Mouse (Mus musculus) large intestine, adult 2 months (tissue): Measurements from ENCODE around the gene Prrt4. TPM values are rescaled to one million over a fixed set of nuclear protein-coding genes. Genes with fewer than 3 reads are reported as not detected.
"Not testable (repeated sequence)": the region's sequence is repeated elsewhere in the genome, so short reads cannot be mapped to it uniquely, and the experiment has no call there.

Experiments used
- DNase-seq: peaks from one replicate; pipeline ENCODE4 v3.0.0-alpha.2; 2012; ENCODE audit warnings: low read depth, low spot score
- WGBS: fragments of 180-500 bp; shearing (Covaris S2); methylation state at CpG from one replicate; pipeline ENCODE4 v1.1.7; 2018; 5-methylcytosine and 5-hydroxymethylcytosine counted together
- polyA plus RNA-seq: library from polyadenylated mRNA; depleted of rRNA; stranded (reverse); fragments of >200 nt; gene quantifications from 2 replicates; pipeline ENCODE4 v1.2.3, GENCODE M21; 2012; rRNA removed

Gene Prrt4
- 0.14 and 0.15 TPM in 2 replicates for polyA plus RNA-seq

DNA sequence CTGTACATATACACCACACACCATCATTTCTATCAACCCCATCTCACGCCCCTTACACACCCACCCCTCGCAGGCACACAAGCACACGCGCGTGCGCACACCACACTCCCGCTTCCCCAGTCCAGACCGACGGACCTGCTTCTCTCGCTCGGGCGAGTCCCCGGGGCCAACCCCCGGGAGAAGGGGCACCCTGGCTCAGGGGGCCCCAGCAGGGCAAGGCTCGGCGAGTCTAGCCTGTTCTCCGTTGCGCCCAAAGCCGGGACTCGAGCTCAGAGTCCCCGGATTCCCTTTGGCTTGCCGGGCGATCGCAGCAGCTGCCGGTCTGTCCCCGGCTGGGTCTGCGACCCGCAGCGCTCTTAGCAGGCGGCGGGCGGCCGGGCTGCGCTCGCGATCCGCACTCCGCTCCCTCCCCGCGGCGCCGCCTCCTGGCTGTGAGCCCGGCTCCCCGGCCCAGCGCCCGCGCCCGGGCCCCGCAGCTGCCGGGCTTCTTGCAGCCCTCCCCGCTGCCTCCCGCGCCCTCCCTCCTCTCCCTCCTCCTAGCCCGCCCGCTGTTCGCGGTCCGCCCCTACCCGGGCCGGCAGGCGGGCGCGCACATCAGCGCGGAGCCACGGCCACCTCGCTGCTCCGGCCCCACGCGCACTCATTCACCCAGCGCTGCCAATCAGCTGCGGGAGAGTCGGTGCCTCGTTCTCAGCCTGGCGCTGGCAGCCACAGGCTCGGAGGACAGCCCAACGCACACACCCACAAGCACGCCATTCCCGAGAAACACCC lies at the start of gene Prrt4:
TSS of gene Prrt4 (minus strand) at position 697 of the 771 bp plus-strand sequence.
- WGBS, result 2% methylated on average over 75 of the region's 79 CpGs
- no peak for DNase-seq

DNA sequence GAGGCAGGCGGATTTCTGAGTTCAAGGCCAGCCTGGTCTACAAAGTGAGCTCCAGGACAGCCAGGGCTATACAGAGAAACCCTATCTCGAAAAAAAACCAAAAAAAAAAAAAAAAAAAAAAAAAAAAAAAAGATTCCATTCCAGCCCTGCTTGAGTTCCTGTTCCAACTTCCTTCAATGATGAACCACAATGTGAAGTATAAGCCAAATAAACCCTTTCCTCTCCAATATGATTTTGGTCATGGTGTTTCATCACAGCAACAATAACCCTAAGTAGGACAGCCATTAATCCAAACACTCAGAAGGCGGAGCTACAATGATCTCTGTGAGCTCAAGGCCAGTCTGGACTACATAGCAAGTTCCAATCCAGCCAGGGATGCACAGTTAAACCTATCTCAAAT lies 38.3 kb upstream of the Prrt4 start:
- 64% methylated on average over 3 of the region's 3 CpGs for WGBS
- not testable (repeated sequence) for DNase-seq

DNA sequence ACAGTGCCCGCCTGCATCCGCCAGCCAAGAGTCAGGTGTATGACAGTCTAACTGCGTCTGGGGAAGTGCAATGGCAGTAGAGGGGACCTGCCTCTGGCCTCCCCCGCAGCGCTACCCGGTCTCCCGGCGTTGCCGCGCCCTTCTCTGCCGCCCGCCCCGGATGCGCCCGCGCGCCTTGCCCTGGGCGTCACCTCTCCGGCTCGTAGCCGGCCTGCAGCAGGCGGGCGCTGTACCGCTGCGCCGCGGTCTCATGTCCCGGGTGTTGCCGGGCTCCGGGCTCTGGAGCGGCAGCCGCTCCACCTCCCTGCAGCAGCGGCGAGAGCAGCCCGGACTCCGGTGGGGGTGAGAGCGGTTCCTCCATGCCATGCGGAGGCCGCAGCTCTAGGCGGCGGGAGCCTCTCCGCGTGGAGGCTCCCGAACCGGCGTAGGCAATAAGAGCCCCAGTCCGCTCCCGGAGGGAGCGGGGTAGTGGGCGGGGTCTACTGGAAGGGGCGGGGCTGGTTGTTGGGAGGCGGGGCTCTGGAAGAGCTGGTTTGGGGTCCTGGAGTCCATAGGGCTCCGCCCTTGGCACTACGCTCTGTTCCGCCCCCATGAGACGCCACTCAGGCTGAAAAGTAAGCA lies 36.6 kb upstream of the Prrt4 start, which contains the start of gene Impdh1:
TSS of gene Impdh1 (minus strand) at position 484 of the 621 bp plus-strand sequence.
- DNase-seq, result no peak

DNA sequence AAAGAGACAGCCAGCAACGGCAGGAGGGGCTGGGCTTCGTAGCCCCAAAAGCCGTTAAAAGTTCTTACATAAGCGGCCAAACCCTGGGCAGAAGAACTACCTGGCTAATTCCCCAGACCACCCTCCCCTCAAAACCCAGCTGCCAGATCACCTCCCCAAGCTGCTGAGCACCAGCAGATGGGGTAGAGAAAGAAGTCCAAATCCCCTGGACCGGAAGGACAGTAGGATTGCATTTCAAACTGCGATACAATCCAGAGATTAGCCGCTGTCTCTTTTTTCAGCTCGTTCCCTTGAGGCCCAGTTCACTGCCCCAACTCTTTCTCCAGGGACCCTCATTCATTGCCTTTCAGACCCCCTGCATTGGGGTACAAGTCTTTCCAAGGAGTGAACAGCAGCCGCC lies 35.8 kb upstream of the Prrt4 start:
- WGBS, result 24% methylated on average over 9 of the region's 9 CpGs

More for the DNA sequence above, 36.6 kb upstream of the Prrt4 start, which contains the start of gene Impdh1:
- 1% methylated on average over 56 of the region's 56 CpGs for WGBS

DNA sequence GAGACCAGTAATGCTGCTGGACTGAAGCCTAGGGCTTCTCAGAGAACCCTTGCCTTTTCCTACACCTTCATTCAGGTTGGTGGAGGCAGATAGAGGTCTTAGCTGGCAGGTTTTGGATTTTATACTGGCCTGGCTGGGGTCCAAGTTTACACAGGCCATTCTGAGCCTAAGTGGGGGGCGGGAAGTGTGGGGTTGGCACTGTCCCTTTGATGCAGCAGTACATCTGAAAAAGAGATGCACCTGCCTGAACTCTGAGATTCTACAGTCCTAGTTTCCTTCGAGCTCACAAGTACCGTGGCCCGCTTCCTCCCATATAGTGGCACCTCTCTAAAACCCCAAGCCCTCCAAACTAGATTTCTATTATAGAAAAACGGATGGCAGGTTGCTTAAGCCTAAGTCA lies 35.4 kb upstream of the Prrt4 start:
- no peak for DNase-seq
- WGBS, result 23% methylated on average over 5 of the region's 5 CpGs

More for the DNA sequence above, 35.8 kb upstream of the Prrt4 start:
- DNase-seq, result no peak

DNA sequence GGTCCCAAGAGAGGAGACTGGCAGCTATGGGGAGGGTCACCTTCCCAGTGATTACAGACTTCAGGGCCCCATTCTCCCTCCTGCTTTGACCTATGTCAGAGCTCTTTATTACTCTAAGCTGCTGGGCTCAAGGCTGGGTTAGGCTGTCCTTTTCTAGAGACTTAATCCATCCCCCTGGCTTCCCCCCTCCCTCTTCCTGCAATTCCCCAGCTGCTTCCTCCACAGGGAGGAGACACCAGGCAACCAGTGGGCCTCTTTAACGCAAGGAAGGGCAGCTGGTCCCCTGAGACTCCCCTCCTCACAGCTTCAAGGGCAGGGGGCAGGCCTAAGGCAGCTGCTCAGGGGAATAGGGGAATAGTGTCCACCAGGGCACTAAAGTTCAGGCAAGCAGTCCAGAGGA lies 34.9 kb upstream of the Prrt4 start:
- no peak for DNase-seq
- 24% methylated on average over 1 of the region's 1 CpGs for WGBS

DNA sequence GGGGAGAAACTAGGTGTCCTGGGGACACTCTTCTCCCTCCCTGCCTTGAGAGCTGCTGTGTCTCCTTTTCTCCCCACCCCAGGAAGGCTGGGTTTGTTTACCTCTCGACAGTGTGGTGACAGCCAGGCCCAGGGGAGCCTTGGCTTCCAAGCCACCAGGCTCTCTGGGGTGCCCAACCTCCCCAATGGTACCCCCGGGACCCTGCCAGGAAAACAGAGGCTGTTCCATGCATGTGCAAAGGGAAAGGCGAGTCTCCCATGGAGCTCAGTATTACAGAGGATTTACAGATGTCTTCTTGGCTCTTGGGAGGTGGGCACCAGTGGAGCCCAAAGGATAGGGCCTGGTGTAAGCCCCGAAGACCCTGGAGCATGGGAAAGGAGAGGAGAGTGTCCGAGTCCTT lies 34.1 kb upstream of the Prrt4 start:
- WGBS, result 82% methylated on average over 5 of the region's 5 CpGs
- DNase-seq, result no peak

DNA sequence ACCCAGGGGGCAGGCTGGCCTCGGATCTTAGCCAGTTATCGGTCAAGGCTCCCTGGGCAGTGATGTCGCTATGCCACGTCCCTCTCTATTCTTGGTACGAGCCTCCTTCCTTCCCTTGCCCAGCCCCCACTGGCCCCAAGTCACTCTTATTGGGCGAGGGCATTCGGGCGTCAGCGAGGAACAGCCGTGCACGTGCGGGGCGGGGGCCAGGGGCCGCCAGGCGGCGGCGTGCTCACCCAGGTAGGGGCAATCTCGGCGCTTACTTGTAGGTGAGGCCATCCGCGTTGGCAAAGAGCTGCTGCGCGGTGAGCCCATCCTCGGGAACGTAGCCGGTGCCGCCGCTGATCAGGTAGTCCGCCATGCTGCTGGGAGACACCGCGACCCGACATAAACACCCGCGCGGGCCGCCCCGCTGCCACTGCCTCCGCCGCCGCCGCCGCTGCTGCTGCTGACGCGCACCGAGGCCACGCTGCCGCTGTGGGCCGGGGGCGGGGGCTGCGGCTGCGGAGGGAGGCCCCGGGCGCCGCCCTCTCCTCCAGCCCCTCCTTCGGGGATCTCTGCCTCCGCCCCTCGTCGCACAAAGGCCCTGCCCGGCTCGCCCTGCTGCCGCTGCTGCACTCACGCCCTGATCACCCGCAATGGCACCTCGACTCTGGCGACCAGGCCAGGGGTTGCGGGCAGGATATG lies 32.6 kb upstream of the Prrt4 start:
- WGBS, result under 1% methylated on average over 66 of the region's 66 CpGs
- DNase-seq, result no peak

DNA sequence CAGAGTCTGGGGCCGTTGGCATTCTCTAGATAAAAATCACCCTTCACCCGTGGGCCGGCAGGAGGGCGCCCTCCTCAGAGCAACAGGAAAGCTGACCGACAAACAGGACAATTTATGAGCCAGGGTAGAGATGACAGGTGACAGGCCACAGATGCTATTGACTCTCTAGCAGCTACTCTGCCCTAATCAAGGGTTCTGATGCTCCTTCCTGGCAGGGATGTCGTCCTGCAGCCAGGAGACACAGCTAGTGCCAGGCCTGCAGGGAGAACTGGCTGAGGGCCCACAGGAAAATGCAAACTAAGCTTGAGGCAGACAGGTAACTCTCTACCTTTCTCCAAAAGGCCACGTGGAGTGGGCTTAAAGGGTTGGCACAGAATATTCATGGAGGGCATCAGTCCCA lies 31.8 kb upstream of the Prrt4 start:
- WGBS, result 27% methylated on average over 7 of the region's 7 CpGs
- DNase-seq, result no peak

DNA sequence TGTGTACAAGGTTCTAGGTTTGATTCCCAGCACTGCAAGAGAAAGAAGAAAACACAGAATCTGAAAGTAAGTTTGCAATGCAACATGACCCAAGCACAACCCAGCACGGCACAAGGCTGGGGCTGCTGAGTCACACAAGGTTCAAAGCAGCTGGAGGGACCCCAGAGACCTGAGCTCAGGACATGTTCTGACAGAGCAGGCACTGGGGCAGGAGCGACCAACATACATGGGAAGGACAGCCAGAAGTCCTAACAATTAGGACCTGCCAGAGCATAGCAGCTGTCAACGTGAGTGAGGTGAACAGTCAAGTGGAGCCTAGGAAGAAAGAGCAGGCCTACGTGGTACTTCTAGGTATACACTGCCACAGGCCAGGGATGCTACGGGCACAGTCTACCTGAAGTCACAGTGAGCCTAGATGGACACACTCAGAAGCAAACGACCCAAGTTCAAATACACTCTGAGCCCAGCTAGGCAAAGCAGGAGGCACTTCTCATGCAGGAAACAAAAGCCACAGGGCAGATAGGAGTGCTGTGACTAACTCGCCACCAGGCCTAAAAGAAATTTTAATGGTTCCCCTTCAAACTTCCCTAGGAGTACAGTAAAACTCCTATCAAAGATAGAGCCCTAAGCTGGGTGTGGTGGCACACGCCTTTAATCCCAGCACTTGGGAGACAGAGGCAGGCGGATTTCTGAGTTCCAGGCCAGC lies 31.0 kb upstream of the Prrt4 start:
- WGBS, result 79% methylated on average over 9 of the region's 9 CpGs
- no peak for DNase-seq

DNA sequence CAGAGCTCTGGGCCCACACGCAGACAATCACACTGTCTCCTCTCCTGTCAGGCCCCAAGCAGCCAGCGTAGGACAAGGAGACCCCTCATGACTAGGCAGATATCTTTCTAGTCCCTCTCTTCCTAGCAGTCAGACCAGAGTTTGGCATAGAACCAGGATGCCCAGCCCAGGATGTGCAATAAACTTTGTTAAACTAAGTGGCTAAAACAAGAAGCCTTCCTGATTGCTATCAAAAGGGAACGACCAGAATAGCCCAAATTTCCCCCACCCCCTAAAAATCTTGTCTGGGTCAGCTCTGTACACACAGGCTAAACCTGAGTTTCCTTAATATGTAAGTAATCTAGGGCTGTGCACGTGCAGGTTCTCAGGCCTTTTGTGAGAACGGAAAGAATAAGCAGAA lies 28.8 kb upstream of the Prrt4 start:
- WGBS, result 58% methylated on average over 5 of the region's 5 CpGs
- DNase-seq, result no peak

DNA sequence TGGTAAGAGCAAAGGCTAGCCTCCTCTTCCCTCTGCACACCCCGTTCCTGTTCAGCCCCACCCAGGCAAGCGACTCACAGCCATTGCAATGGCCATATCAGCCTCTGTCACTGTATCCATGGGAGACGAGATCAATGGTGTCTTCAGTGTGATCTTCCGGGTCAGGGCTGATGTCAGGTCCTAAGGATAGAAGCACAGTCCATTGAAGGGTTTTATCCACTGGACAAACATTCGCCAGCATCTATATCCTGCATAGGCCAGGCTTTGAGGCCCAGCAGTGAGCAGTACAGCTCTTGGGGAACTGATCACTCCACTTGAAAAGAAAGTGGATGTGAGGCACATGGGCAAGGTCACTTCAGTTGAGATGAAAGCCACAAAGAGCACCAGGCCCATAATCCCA lies 27.6 kb upstream of the Prrt4 start:
- no peak for DNase-seq
- WGBS, result 79% methylated on average over 5 of the region's 5 CpGs

DNA sequence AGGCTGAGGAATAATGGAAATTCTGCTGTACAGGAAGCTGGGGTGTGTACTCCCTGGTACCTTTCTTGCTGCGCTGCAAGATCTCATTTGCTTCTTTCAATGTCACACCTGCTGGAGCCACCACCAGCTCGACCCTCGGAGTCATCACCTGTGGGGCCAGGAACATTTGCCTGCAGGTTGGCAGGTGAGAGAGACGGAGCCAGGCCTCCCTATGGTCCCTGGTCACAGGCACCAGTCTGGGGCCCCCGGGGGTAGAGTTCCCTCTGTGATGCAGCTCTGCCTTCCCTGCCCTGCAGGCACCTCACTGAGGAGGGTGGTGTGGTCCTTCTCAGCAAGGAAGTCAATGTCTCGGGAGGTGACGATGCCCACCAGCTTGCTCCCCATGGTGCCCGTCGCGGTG lies 26.6 kb upstream of the Prrt4 start:
- 93% methylated on average over 10 of the region's 10 CpGs for WGBS
- DNase-seq, result no peak

DNA sequence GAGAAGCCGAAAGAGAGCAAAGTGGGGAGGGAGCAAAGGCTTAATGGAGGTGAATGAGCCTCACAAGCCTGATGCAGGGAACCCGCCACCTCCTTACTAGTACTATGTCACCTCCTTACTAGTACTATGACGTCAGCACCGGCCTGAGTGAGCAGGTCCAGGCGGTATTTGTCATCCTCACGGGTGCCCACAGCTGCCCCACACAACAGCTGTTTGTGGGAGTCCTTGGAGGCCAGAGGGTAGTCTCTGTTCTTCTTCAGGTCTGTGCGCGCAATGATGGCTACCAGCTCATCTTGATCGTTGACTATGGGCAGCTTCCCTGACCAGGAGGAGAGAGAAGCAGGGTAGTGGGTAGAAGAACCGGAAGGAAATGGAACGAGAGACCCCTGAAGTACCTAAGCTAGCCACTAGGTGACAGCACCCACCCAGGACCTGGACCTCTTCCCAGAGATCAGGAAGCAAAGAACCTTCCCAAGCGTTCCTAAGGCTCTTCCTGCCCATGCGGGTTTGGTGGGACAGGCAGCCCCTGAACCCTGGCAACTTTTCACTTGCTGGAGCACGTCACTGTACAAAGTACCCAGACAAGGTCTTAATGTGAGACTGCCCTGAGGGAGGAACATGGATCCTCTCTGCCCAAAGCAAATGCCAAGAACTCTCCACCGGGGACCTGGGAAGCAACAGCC lies 25.7 kb upstream of the Prrt4 start:
- no peak for DNase-seq
- WGBS, result 61% methylated on average over 15 of the region's 15 CpGs

DNA sequence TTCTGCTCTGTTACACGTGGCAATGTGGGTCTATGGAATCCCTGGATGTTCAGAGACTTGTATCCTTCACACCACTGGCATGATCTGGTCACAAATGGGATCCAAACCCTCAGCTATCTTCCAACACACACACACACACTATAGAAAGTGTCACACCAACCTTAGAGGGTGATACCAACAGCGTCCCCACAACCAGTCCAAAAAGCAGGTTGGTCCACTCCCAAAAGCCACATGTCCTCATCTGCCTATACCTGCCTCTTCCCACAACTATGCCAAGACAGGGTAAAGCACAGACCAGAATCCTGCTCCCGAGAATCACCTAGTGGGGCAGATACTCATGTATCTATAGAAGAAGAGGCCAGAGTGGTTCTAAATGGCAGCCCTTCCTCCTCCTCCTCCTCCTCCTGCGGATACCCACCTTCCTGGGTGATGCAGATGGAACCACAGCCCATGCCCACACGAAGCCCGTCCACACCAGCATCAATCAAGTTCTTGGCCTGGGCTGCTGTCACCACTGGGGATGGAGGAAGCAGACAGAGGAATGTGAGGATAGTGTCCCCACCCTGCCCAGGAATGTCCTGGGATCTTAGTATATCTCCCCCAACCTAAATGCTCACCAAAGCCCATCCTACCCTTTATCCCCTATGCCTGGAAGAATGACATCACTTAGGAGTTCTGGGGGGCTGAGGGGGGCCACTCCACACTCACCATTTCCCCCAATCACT lies 24.6 kb upstream of the Prrt4 start:
- no peak for DNase-seq
- WGBS, result 89% methylated on average over 6 of the region's 6 CpGs

DNA sequence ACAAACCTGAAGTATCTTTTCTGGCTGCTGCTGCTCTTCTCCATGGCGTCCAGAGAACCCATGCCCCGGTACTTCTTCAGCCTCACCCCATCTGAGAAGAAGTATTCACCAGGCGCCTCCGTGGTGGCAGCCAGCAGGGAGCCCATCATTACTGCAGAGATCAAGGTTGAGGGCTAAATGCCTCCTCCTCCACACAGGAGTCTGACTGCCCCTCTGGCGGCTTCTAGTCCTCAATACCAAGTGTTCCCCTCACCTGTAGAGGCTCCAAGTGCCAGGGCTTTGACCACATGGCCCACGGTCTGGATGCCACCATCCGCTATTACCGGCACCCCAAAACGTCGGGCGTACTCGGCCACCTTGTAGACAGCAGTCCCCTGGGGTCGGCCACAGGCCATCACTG lies 23.7 kb upstream of the Prrt4 start:
- 93% methylated on average over 13 of the region's 13 CpGs for WGBS
- DNase-seq, result no peak

DNA sequence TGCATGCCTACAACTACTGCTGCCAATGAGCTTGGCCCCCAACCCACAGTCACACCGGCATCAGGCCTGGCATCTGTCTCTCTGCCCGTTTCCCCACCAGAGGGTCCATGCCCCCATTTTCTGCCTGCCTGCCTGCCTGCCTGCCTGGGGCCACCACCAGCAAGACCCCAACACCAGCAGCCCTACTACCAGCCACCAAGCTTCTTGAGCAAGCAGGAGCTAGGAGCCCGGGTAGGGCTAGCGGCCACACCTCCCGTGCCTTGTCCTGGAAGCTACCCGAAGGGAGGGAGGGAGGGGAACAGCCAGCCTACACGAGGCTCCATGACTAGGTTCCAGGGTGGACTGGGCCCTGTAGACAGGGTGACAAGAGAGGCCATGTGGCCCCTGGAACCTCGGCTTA lies 22.6 kb upstream of the Prrt4 start:
- 73% methylated on average over 8 of the region's 8 CpGs for WGBS
- no peak for DNase-seq

DNA sequence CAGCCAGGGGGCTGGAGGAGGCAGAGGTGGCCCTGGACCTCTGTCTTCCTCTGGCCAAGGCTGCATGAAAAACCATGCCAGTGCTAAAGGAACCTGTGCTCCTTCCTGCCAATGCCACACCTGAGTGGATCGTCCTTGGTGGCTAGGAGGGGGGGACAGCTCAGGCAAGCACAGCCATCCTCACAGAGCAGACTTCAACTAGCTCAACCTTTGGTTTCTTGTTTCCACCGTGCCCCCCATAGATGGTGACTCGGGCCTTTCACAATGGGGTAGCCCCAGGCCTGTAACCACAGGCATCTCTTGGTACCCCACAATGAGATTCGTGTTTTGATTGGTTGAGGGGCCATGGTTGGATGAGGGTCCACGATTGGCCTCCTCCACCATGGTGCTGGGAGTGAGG lies 22.0 kb upstream of the Prrt4 start:
- 94% methylated on average over 5 of the region's 5 CpGs for WGBS
- no peak for DNase-seq

DNA sequence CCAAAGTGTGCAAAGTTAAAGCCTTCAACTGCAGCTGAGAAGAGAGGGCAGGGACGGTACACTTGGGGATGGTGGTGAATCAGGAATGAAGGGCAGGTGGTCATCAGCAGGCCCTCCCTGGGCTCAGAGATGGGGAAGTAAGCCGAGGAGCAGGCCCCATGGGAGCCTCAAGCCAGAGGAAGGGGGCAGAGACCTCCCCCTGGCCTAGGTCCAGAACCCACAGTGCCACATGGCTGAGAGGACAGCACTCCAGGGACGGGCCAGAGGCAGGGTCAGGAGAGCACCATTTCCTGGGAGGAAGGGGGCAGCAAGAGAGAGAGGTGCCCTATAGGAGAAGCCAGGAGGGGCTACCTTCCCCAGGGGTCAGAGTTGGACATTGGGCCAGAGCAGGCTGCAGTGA lies 21.1 kb upstream of the Prrt4 start:
- DNase-seq, result no peak
- 69% methylated on average over 3 of the region's 3 CpGs for WGBS
